Mouse (Mus musculus) v-Abl transformed pro-B cells (cell line): Measurements from ENCODE around the gene Gm28551.

Experiments
- in situ Hi-C, 2 experiments: fragments of 400-800 bp; cut with MboI; formaldehyde crosslinking; loops; one replicate each; pipeline ENCODE4 v1.15.1; 2025; ENCODE audit not compliant: unreplicated experiment in 2 of 2

The Gm28551 gene

GRCm38 (mm10) chr1:53296581-53297383, 55.7 kb downstream of the Gm28551 start, which contains the start of the genes Pms1, Ormdl1 and Gm28778:
TSS of gene Pms1 (minus strand) at chr1:53297018.
TSS of gene Ormdl1 (plus strand) at chr1:53297095.
TSS of gene Gm28778 (plus strand) at chr1:53297111.
- in situ Hi-C loops = loop anchor here (10.0 to 25.0 kb wide), 4 partner anchors 608 to 1182 kb away; partner anchors contain the start of gene Stat1 (in 1 of the 2)

DNA sequence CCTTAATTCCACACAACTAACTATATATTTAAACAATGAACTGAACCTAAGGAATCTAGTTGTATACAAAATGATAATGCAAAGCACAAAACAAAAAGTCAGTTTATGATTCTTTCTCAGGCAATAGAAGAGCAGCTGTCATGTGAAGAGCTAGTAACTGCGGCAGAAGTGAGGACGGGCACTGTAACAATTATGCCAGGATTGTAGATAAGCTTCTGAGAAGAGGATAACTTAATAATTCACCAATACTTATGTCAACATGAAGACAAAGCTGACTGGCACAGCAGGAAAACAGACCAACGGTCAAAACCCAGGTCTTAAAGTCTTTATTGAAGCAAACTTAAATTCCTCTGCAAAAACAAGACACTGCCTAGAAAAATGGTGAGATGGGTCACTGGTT, 61.3 kb downstream of the Gm28551 start:
- in situ Hi-C loops = loop anchor here (10.0 to 25.0 kb wide), 4 partner anchors 614 to 1176 kb away; partner anchors contain the start of gene Stat1 (in 1 of the 2)
